Mouse (Mus musculus) heart, embryonic 13.5 days (tissue): Measurements from ENCODE around the gene Unc13a. TPM values are rescaled to one million over a fixed set of nuclear protein-coding genes. Genes with fewer than 3 reads are reported as not detected.
"Not testable (repeated sequence)": the region's sequence is repeated elsewhere in the genome, so short reads cannot be mapped to it uniquely, and the experiment has no call there.

Source experiments
- ATAC-seq: fragments of 200-750 bp; cut with Nextera tagmentation; 2 replicates; pipeline ENCODE4 v1.8.0; 2017; ENCODE audit warnings: moderate TSS enrichment; ENCODE audit not compliant: insufficient number of reproducible peaks, low FRiP score, low TSS enrichment; ENCODE audit errors: extremely low read depth
- H3K27ac ChIP-seq: fragments of 300-500 bp; sonication (generic); replicated peaks from 2 replicates; pipeline ENCODE4 v1.5.1; 2015; ENCODE audit warnings: moderate library complexity, mild to moderate bottlenecking, inconsistent platforms
- H3K27me3 ChIP-seq: fragments of 300-500 bp; sonication (generic); replicated peaks from 2 replicates; pipeline ENCODE4 v1.6.1; 2015; ENCODE audit warnings: mild to moderate bottlenecking, inconsistent platforms
- H3K36me3 ChIP-seq: fragments of 300-500 bp; sonication (generic); 2 replicates; pipeline ENCODE4 v1.6.1; 2015; ENCODE audit warnings: mild to moderate bottlenecking, inconsistent platforms
- H3K4me1 ChIP-seq: fragments of 300-500 bp; sonication (generic); 2 replicates; pipeline ENCODE4 v1.6.1; 2015; ENCODE audit warnings: inconsistent platforms
- H3K4me2 ChIP-seq: fragments of 300-500 bp; sonication (generic); 2 replicates; pipeline ENCODE4 v1.6.1; 2015; ENCODE audit warnings: inconsistent platforms, mild to moderate bottlenecking, moderate library complexity
- H3K4me3 ChIP-seq: fragments of 300-500 bp; sonication (generic); 2 replicates; pipeline ENCODE4 v1.5.1; 2015; ENCODE audit warnings: moderate library complexity, mild to moderate bottlenecking, inconsistent platforms
- H3K9ac ChIP-seq: fragments of 300-500 bp; sonication (generic); 2 replicates; pipeline ENCODE4 v1.6.1; 2015; ENCODE audit warnings: inconsistent platforms, mild to moderate bottlenecking, moderate library complexity
- H3K9me3 ChIP-seq: fragments of 300-500 bp; sonication (generic); 2 replicates; pipeline ENCODE4 v1.6.1; 2016; ENCODE audit warnings: inconsistent platforms
- WGBS: fragments of 180-500 bp; shearing (Covaris S2); methylation state at CpG from one replicate; pipeline ENCODE4 v1.1.7; 2015; ENCODE audit warnings: mixed read lengths; 5-methylcytosine and 5-hydroxymethylcytosine counted together
- polyA plus RNA-seq: library from polyadenylated mRNA; unstranded; fragments of >200 nt; fragmentation: Nextera tagmentation; extraction: Ambion mirVana; gene quantifications from 2 replicates; pipeline ENCODE4 v1.2.1, GENCODE M21; 2015

Unc13a gene
- polyA plus RNA-seq, 1 experiment from 2014 or later, result 0.40 TPM

DNA sequence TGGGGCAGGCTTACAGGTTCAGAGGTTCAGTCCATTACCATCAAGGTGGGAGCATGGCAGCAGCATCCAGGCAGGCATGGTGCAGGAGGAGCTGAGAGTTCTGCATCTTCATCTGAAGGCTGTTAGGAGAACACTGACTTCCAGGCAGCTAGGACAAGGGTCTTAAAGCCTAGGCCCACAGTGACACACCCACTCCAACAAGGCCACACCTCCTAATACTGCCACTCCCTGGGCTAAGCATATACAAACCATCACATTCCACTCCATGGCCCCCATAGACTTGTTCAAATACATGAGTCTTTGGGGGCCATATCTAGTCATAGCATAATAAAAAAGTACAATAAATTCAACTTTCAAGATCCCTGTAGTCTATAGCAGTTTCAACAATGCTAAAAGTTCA is 31.8 kb upstream of the Unc13a start:
- H3K9ac ChIP-seq, H3K4me3 ChIP-seq, H3K27ac ChIP-seq, H3K9me3 ChIP-seq, ATAC-seq, H3K36me3 ChIP-seq: not testable (repeated sequence)
- Histone ChIP-seq H3K27me3 (peaks cover 96% of the 10 kb centered on the region), H3K4me1 (peaks cover 15% of the 10 kb centered on the region), H3K4me2 (peak overlapping the region; percentile 69; the same call in 1 of the 2 replicates)

DNA sequence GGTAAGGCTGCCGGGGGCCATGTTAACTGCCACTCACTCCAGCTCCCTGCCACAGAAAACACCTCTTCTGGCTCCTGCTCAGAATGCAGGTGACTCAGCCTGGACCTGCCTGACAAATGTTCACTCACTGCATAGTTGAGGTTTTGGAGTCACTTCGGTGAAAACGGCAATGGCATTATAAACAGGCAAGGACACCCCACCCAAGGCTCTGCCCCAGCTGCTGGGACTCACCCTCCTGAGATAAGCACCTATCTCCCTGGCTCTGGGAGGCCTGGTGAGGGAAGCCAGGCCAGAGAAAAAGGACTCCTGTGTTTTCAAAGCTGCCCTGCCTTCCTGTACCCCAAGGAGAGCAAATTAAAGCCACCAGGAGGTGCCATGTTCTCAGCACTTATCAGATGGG is 31.4 kb upstream of the Unc13a start:
- Histone ChIP-seq H3K27me3 (peaks cover 95% of the 10 kb centered on the region), H3K4me1 (peaks cover 15% of the 10 kb centered on the region), H3K4me3 (0 out of 2 replicates have a peak overlapping the region, but pooled peaks have one; percentile 6), H3K36me3 (no peaks in the 10 kb centered on the region), H3K9ac (no peak overlapping the region), H3K27ac (no peak overlapping the region), H3K4me2 (peak overlapping the region; percentile 69; the same call in 1 of the 2 replicates), H3K9me3 (no peaks in the 10 kb centered on the region)
- ATAC-seq, result no peak
- 59% methylated on average over 3 of the region's 3 CpGs for WGBS

DNA sequence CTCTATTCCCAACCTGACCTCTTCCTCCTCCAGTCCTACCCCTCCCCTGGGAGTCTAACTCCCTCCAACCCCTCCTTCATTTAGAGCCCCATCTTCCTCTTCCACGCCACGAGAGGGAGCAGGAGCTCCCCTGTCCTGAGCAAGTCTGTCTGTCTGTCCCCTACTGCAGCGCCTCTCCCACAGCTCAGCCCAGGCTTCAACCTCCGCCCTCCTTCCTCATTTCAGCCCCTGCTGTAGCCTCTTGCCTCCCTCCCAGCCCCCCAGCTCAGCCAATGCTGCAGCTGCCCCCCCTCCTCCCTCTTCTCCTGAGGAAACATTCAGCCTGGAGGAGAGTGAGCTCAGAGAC is 30.5 kb upstream of the Unc13a start:
- no peak overlapping the region for H3K4me3 ChIP-seq
- peak overlapping the region; percentile 69 for H3K4me2 ChIP-seq

DNA sequence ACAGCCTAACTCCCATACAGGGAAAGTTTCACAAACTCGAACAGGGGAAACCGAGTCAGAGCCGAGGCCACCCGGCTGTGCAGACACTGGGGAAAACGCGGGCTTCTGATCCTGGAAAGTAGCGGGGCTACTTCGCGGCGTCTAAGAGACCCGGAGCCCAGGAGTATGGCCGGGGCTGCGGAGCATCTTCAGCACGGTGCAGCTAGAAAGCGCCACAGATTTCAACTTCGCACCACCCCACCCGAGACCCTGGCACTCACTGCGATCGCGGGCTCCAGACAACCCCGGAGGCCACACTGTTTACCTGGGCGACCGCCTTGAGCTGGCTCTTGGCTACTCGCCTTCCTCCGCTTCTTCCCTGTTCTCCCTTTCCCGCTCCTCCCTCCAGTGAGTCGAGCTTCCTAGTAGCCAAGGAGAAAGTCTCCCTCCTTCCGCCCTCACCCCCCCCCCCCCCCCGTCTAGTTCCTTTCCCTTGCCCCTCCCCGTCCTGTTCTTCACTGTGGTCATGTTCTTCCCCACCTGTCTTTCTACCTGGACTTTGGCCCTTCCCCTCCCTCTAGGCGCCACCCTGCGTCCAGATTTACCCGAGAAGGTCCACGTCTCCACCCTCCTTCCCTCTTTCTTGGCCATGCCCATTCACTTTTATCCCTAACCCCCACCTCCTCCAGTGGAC is 30.0 kb upstream of the Unc13a start, which contains the start of gene B3gnt3:
Gene B3gnt3, minus strand, starts transcription at position 376 of the 673 bp plus-strand sequence.
- peaks cover 15% of the 10 kb centered on the region for H3K4me1 ChIP-seq
- H3K9ac ChIP-seq, result peak within 1 kb of the TSS; percentile 44
- no peaks in the 10 kb centered on the region for H3K9me3 ChIP-seq
- H3K27ac ChIP-seq, result no peak within 1 kb of the TSS
- WGBS, result 15% methylated on average over 31 of the region's 34 CpGs
- ATAC-seq, result no peak
- H3K36me3 ChIP-seq, result no peaks in the 10 kb centered on the region
- peak within 1 kb of the TSS; percentile 47 for H3K4me3 ChIP-seq
- H3K27me3 ChIP-seq, result peaks cover 90% of the 10 kb centered on the region
- H3K4me2 ChIP-seq, result peak within 1 kb of the TSS; percentile 69

More for the DNA sequence above, 30.5 kb upstream of the Unc13a start:
- Histone ChIP-seq H3K9me3 (no peaks in the 10 kb centered on the region), H3K27me3 (peaks cover 90% of the 10 kb centered on the region), H3K4me1 (peaks cover 15% of the 10 kb centered on the region), H3K9ac (no peak overlapping the region), H3K27ac (no peak overlapping the region), H3K36me3 (no peaks in the 10 kb centered on the region)
- 25% methylated on average over 4 of the region's 4 CpGs for WGBS
- ATAC-seq, result no peak

DNA sequence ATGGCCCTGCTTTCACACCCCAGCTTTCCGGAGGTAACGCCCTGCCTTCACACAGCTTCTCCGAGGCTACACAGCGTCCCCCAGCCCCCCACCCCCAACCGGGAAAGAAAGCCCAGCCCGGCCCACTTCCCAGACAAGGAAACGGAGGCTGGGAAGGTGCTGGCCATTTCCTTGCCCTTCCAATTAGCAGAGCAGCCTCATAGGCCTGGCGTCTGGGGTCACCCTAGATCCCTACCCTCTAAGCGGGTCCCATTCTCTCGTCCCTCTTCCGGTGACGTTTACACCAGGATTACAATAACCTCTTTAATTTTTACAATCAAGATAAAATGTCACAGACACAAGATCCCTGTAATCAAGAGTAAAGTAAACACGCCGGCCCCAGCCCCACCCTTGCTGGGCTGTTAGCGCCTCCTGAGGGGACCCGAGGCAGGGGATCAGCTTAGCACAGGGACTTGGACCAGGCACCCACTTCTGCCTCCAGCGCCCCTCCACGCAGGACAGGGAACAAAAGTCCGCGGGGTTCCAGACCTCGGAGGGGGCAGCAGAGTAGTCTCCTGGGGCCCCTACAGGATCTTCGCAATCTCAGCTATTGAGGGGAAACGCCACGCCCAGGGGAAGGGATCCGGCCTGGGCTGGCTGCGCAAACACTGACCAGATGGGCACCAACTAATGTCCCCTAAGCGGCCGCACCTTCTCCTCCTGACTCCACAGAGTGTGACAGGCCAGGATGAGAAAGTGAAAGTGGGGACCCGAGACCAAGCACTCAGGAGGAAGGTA is 29.1 kb upstream of the Unc13a start:
- H3K4me3 ChIP-seq, result peak overlapping the region; percentile 47
- H3K4me2 ChIP-seq, result peak overlapping the region; percentile 69
- peaks cover 89% of the 10 kb centered on the region for H3K27me3 ChIP-seq
- ATAC-seq, result no peak
- H3K27ac ChIP-seq, result no peak overlapping the region
- no peaks in the 10 kb centered on the region for H3K36me3 ChIP-seq
- H3K4me1 ChIP-seq, result peaks cover 15% of the 10 kb centered on the region
- no peaks in the 10 kb centered on the region for H3K9me3 ChIP-seq
- WGBS, result 7% methylated on average over 29 of the region's 29 CpGs
- peak overlapping the region; percentile 44 for H3K9ac ChIP-seq

DNA sequence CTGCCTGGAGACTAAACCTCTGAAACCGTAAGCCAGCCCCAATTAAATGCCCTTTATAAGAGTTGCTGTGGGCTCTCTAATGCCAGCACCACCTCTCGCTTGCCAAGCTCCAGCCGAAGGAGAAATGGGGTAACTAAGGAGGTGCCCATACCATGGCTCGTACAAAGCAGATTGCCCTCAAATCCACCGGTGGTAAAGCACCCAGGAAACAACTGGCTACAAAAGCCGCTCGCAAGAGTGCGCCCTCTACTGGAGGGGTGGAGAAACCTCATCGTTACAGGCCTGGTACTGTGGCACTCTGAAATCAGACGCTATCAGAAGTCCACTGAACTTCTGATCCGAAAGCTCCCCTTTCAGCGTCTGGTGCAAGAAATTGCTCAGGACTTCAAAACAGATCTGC is 23.9 kb upstream of the Unc13a start:
- not testable (repeated sequence) for H3K4me2 ChIP-seq, H3K9ac ChIP-seq, ATAC-seq, H3K4me1 ChIP-seq, H3K4me3 ChIP-seq, H3K36me3 ChIP-seq, H3K9me3 ChIP-seq, H3K27ac ChIP-seq
- peaks cover 91% of the 10 kb centered on the region for H3K27me3 ChIP-seq
- WGBS, result 63% methylated on average over 12 of the region's 12 CpGs

DNA sequence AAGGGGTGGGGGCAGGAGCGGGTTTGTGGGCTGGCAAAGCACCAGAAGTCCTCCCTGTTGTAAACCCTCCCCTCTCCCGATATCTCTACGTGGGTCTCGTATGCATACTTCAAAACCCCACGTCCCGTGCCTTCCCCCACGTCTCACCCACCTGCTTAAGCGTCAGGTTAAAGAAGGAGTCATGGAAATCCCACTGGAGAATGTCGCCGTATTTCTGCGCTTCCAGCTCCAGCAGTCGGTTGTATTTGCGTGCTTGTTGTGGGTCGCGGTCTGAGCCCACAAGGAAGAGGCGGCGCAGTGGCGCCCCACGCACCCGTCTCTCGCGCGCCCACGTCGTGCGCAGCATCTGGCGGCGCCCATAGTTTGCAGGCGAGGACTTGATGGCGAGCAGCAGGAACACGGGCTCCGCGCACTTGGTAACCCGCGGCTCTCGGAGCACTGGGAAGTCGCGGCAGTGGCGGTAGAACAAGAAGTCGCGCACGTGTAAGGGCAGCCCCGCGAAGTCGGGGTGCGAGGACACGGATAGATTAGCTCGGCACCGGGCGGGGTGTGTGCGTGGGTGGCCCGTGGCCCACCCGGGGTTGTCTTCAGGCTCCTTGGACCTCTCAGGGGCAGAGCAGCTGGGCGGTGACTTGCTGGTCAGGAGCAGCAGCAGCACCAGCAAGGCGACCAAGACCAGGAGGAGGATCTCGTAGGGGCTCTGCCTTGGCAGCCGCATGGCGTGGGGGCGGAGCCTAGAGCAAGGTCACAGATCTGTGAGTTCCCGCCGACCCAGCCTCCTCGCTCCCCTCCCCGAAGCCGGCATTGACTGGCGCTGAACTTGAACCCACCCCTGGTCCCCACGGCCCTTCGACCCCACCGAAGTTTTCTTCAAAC is 21.8 kb upstream of the Unc13a start:
- Histone ChIP-seq H3K4me1 (peaks cover 8% of the 10 kb centered on the region), H3K4me3 (peak overlapping the region; percentile 22), H3K9me3 (no peaks in the 10 kb centered on the region), H3K9ac (no peak overlapping the region), H3K27me3 (peaks cover 91% of the 10 kb centered on the region), H3K27ac (no peak overlapping the region), H3K4me2 (peak overlapping the region; percentile 49), H3K36me3 (no peaks in the 10 kb centered on the region)
- no peak for ATAC-seq
- WGBS, result 12% methylated on average over 68 of the region's 68 CpGs

DNA sequence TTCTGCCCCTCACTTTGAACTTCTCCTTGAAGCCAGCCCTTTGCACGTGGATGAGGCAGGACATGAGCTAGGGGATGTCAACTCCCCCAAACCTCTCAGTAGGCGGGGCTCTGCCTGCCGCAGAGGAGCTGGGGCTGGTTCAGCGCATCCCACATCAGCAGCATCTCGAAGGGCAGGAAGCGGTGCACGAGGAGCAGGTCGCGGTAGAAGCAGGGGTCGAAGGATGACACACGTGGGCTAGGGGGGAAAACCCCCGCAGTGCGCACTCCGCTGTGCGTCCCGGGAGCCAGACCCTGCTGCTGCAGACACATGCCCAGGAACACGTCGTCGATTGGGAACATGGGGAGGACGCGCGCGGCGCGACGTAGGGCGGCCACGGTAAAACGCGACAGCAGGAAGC is 21.0 kb upstream of the Unc13a start:
- Histone ChIP-seq H3K4me1 (peaks cover 11% of the 10 kb centered on the region), H3K4me3 (peak overlapping the region; percentile 9), H3K9me3 (no peaks in the 10 kb centered on the region), H3K27me3 (peaks cover 96% of the 10 kb centered on the region), H3K27ac (no peak overlapping the region), H3K36me3 (no peaks in the 10 kb centered on the region), H3K4me2 (peak overlapping the region; percentile 49; the same call in 1 of the 2 replicates), H3K9ac (no peak overlapping the region)
- ATAC-seq, result no peak
- WGBS, result 6% methylated on average over 30 of the region's 30 CpGs

DNA sequence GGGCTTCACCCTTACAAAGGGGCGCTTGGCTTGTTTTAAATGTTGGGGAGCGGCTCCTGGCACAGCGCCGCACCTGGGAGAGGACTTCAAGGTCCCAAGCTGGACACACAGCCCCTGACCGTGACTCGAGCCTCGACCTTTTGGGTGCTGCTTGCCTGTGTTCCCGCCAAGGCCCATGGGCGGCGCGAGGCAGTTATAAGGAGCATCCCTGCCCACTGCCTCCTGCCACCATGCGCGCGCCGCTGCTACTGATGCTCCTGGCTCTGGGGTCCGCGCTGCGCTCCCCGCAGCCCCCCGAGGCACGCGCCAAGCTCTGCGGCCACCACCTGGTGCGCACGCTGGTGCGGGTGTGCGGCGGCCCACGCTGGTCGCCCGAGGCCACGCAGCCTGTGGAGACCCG is 17.5 kb upstream of the Unc13a start, which contains the start of gene Insl3:
Gene Insl3, plus strand, starts transcription at position 187 of the 400 bp plus-strand sequence.
- ATAC-seq, result no peak
- Histone ChIP-seq H3K4me3 (no peak within 1 kb of the TSS), H3K27me3 (peaks cover 100% of the 10 kb centered on the region), H3K4me1 (peaks cover 27% of the 10 kb centered on the region), H3K9ac (no peak within 1 kb of the TSS), H3K4me2 (no peak within 1 kb of the TSS), H3K9me3 (no peaks in the 10 kb centered on the region), H3K27ac (no peak within 1 kb of the TSS), H3K36me3 (no peaks in the 10 kb centered on the region)
- 10% methylated on average over 33 of the region's 33 CpGs for WGBS

DNA sequence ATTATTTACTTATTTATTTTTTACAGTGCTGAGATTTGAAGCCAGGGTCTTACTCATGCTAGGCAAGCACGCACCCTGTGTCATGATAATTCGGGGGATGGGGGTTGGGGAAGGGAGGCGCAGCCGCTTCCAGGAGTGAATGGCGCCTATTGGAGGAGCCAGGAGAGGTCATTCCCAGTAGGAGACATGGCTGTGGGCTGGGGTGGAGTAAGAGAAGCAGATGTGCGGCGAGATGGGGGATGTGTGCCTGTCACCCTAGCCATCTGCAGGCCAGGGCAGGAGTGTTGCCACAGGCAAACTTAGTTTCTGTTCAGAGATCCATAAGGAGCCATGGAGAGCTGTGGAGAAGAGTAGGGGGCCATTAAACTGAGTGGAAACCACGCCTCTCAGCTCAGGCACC is 16.1 kb upstream of the Unc13a start:
- H3K27ac ChIP-seq, result no peak overlapping the region
- peaks cover 19% of the 10 kb centered on the region for H3K4me1 ChIP-seq
- no peaks in the 10 kb centered on the region for H3K9me3 ChIP-seq
- H3K4me3 ChIP-seq, result no peak overlapping the region
- peaks cover 100% of the 10 kb centered on the region for H3K27me3 ChIP-seq
- 7% methylated on average over 8 of the region's 8 CpGs for WGBS
- ATAC-seq, result no peak
- no peak overlapping the region for H3K4me2 ChIP-seq
- H3K9ac ChIP-seq, result no peak overlapping the region
- H3K36me3 ChIP-seq, result no peaks in the 10 kb centered on the region; the same call in 1 of the 2 replicates
